Mouse (Mus musculus) hematopoietic stem cell, adult 5-6 weeks (primary cell): ENCODE data around the gene Opcml. TPM values are rescaled to one million over a fixed set of nuclear protein-coding genes. Genes with fewer than 3 reads are reported as not detected.

Source experiments
- ATAC-seq, 2 experiments: fragments of 125-278 bp in 1 of 2; replicated peaks in 1 of 2; 2 replicates each; pipeline ENCODE4 v1.8.0; 2016 to 2017; ENCODE audit warnings: inconsistent platforms in 2 of 2, mild to moderate bottlenecking in 2 of 2, moderate number of reproducible peaks in 2 of 2, low read depth in 1 of 2, moderate TSS enrichment in 1 of 2; ENCODE audit not compliant: low FRiP score in 2 of 2, poor library complexity in 2 of 2, severe bottlenecking in 2 of 2, insufficient read depth in 1 of 2, low TSS enrichment in 1 of 2
- total RNA-seq: library from RNA; stranded (forward); fragments of 172-1452, 232-1000 nt; gene quantifications from 2 replicates; pipeline ENCODE4 v1.2.3, GENCODE M21; 2017

Gene Opcml
- total RNA-seq, 1 experiment from 2014 or later = not detected

GRCm38 (mm10) chr9:28317881-28318280 is 527.3 kb downstream of the Opcml start:
- no peak for ATAC-seq

- no peak for ATAC-seq
Observed at GRCm38 (mm10) chr9:28319021-28319755, 528.6 kb downstream of the Opcml start.

- no peak for ATAC-seq
Observed at GRCm38 (mm10) chr9:28319802-28320201, 529.2 kb downstream of the Opcml start.

- ATAC-seq = no peak
Observed at GRCm38 (mm10) chr9:28327985-28328384, 537.4 kb downstream of the Opcml start.

- ATAC-seq = no peak
Observed at GRCm38 (mm10) chr9:28328434-28328833, 537.9 kb downstream of the Opcml start.

GRCm38 (mm10) chr9:28329477-28329876 is 538.9 kb downstream of the Opcml start:
- no peak for ATAC-seq

- ATAC-seq = no peak
Observed at GRCm38 (mm10) chr9:28336511-28337208, 546.1 kb downstream of the Opcml start.

- no peak for ATAC-seq
Observed at GRCm38 (mm10) chr9:28337837-28338236, 547.3 kb downstream of the Opcml start.

GRCm38 (mm10) chr9:28354978-28355377 is 564.4 kb downstream of the Opcml start:
- ATAC-seq = no peak

GRCm38 (mm10) chr9:28357946-28358345 is 567.4 kb downstream of the Opcml start:
- no peak for ATAC-seq

- no peak for ATAC-seq
Observed at GRCm38 (mm10) chr9:28360691-28361090, 570.1 kb downstream of the Opcml start.

- no peak for ATAC-seq
Observed at GRCm38 (mm10) chr9:28364473-28365159, 574.0 kb downstream of the Opcml start.

- ATAC-seq = no peak
Observed at GRCm38 (mm10) chr9:28365160-28365473, 574.5 kb downstream of the Opcml start.

- no peak for ATAC-seq
Observed at GRCm38 (mm10) chr9:28386527-28387175, 596.1 kb downstream of the Opcml start.

GRCm38 (mm10) chr9:28395222-28395621 is 604.6 kb downstream of the Opcml start:
- no peak for ATAC-seq

- ATAC-seq = no peak
Observed at GRCm38 (mm10) chr9:28395638-28396037, 605.1 kb downstream of the Opcml start.

GRCm38 (mm10) chr9:28402770-28403650 is 612.4 kb downstream of the Opcml start:
- no peak for ATAC-seq
